Mouse (Mus musculus) thymus, adult 2 months (tissue): ENCODE results near the gene Tsc1.

Source experiments
- CTCF ChIP-seq: fragments of 200-500 bp; IDR thresholded peaks from 2 replicates; pipeline ENCODE4 v1.5.1; 2012; ENCODE audit warnings: mild to moderate bottlenecking, control low read depth, low read length, moderate library complexity, borderline replicate concordance; ENCODE audit not compliant: control insufficient read depth, poor library complexity, insufficient read depth; ENCODE audit errors: extremely low read depth
- POLR2A ChIP-seq: fragments of 200-500 bp; IDR thresholded peaks from 2 replicates; pipeline ENCODE4 v1.6.1; 2012; ENCODE audit warnings: mild to moderate bottlenecking, low read length, control low read depth, moderate library complexity; ENCODE audit not compliant: control insufficient read depth, poor library complexity, insufficient read depth; ENCODE audit errors: extremely low read depth

GRCm38 (mm10) chr2:28605789-28606541 lies 35.1 kb upstream of the Tsc1 start:
- TF ChIP-seq POLR2A (no peak), CTCF (no peak)
